Mouse (Mus musculus) embryonic facial prominence, embryonic 14.5 days (tissue): Measurements from ENCODE around the gene Tcerg1l. TPM values are rescaled to one million over a fixed set of nuclear protein-coding genes. Genes with fewer than 3 reads are reported as not detected.

ENCODE experiments used
- ATAC-seq: fragments of 200-750 bp; cut with Nextera tagmentation; 2 replicates; pipeline ENCODE4 v1.8.0; 2017; ENCODE audit warnings: low read depth, moderate number of reproducible peaks, moderate TSS enrichment
- DNase-seq: peaks from one replicate; pipeline ENCODE4 v3.0.0-alpha.2; 2015; ENCODE audit warnings: low spot score
- H3K27ac ChIP-seq: fragments of 300-500 bp; sonication (generic); replicated peaks from 2 replicates; pipeline ENCODE4 v1.5.1; 2014; ENCODE audit warnings: low read depth, mild to moderate bottlenecking, low read length, moderate library complexity
- H3K27me3 ChIP-seq: fragments of 300-500 bp; sonication (generic); replicated peaks from 2 replicates; pipeline ENCODE4 v1.6.1; 2014; ENCODE audit warnings: low read length; ENCODE audit not compliant: control insufficient read depth, insufficient read depth
- H3K36me3 ChIP-seq: fragments of 300-500 bp; sonication (generic); 2 replicates; pipeline ENCODE4 v1.6.1; 2014; ENCODE audit warnings: low read length, mixed read lengths; ENCODE audit not compliant: control insufficient read depth, insufficient read depth
- H3K4me1 ChIP-seq: fragments of 300-500 bp; sonication (generic); 2 replicates; pipeline ENCODE4 v1.6.1; 2014; ENCODE audit warnings: antibody characterized with exemption, low read length; ENCODE audit not compliant: control insufficient read depth, insufficient read depth
- H3K4me2 ChIP-seq: fragments of 300-500 bp; sonication (generic); 2 replicates; pipeline ENCODE4 v1.6.1; 2014; ENCODE audit warnings: low read depth, mild to moderate bottlenecking, low read length, moderate library complexity, mixed read lengths
- H3K4me3 ChIP-seq: fragments of 300-500 bp; sonication (generic); 2 replicates; pipeline ENCODE4 v1.5.1; 2014; ENCODE audit warnings: low read depth, mild to moderate bottlenecking, low read length
- H3K9ac ChIP-seq: fragments of 300-500 bp; sonication (generic); 2 replicates; pipeline ENCODE4 v1.6.1; 2014; ENCODE audit warnings: low read depth, mild to moderate bottlenecking, low read length, moderate library complexity, mixed read lengths
- H3K9me3 ChIP-seq: fragments of 300-500 bp; sonication (generic); 2 replicates; pipeline ENCODE4 v1.6.1; 2016; ENCODE audit warnings: low read length; ENCODE audit not compliant: control insufficient read depth
- WGBS: fragments of 180-500 bp; shearing (Covaris S2); extraction: QIAGEN DNeasy Blood & Tissue Kit; methylation state at CpG from one replicate; pipeline ENCODE4 v1.1.7; 2014; 5-methylcytosine and 5-hydroxymethylcytosine counted together
- polyA plus RNA-seq: library from polyadenylated mRNA; unstranded; fragments of >200 nt; fragmentation: Nextera tagmentation; extraction: Ambion mirVana; gene quantifications from 2 replicates; pipeline ENCODE4 v1.2.1, GENCODE M21; 2014

The Tcerg1l gene
- polyA plus RNA-seq, 1 experiment from 2014 or later, result 3.3 TPM

- Histone ChIP-seq H3K4me2 (no peak overlapping the region), H3K4me1 (no peaks in the 10 kb centered on the region), H3K27ac (no peak overlapping the region), H3K36me3 (no peaks in the 10 kb centered on the region), H3K9me3 (no peaks in the 10 kb centered on the region), H3K9ac (no peak overlapping the region), H3K27me3 (no peaks in the 10 kb centered on the region), H3K4me3 (no peak overlapping the region)
- WGBS, result 36% methylated on average over 5 of the region's 5 CpGs
- DNase-seq (no peak), ATAC-seq (no peak)
Measured at GRCm38 (mm10) chr7:138337946-138338345, 59.6 kb downstream of the Tcerg1l start.

GRCm38 (mm10) chr7:138332504-138333168 is 64.9 kb downstream of the Tcerg1l start:
- no peaks in the 10 kb centered on the region for H3K36me3 ChIP-seq
- ATAC-seq, result no peak
- DNase-seq, result no peak
- H3K9me3 ChIP-seq, result no peaks in the 10 kb centered on the region
- H3K4me3 ChIP-seq, result no peak overlapping the region
- WGBS, result 90% methylated on average over 4 of the region's 4 CpGs
- H3K27me3 ChIP-seq, result no peaks in the 10 kb centered on the region
- H3K4me1 ChIP-seq, result no peaks in the 10 kb centered on the region
- H3K9ac ChIP-seq, result no peak overlapping the region
- H3K27ac ChIP-seq, result no peak overlapping the region
- H3K4me2 ChIP-seq, result no peak overlapping the region

GRCm38 (mm10) chr7:138331266-138331665 is 66.3 kb downstream of the Tcerg1l start:
- H3K9ac ChIP-seq, result no peak overlapping the region
- H3K4me1 ChIP-seq, result 0 out of 2 replicates have a peak, but pooled peaks cover 3% of the 10 kb centered on the region
- H3K36me3 ChIP-seq, result no peaks in the 10 kb centered on the region
- 61% methylated on average over 3 of the region's 3 CpGs for WGBS
- H3K27ac ChIP-seq, result no peak overlapping the region
- no peak for ATAC-seq
- no peak for DNase-seq
- H3K27me3 ChIP-seq, result no peaks in the 10 kb centered on the region
- H3K4me3 ChIP-seq, result no peak overlapping the region
- no peaks in the 10 kb centered on the region for H3K9me3 ChIP-seq
- no peak overlapping the region for H3K4me2 ChIP-seq

- no peak for DNase-seq
- H3K4me3 ChIP-seq, result no peak overlapping the region
- H3K27ac ChIP-seq, result no peak overlapping the region
- no peak overlapping the region for H3K4me2 ChIP-seq
- no peak overlapping the region for H3K9ac ChIP-seq
- 0 out of 2 replicates have a peak, but pooled peaks cover 3% of the 10 kb centered on the region for H3K4me1 ChIP-seq
- ATAC-seq, result no peak
- H3K27me3 ChIP-seq, result no peaks in the 10 kb centered on the region
- no peaks in the 10 kb centered on the region for H3K36me3 ChIP-seq
- H3K9me3 ChIP-seq, result no peaks in the 10 kb centered on the region
- 68% methylated on average over 6 of the region's 6 CpGs for WGBS
Measured at GRCm38 (mm10) chr7:138328637-138329036, 68.9 kb downstream of the Tcerg1l start.

GRCm38 (mm10) chr7:138326760-138327159 is 70.8 kb downstream of the Tcerg1l start:
- no peaks in the 10 kb centered on the region for H3K27me3 ChIP-seq
- 50% methylated on average over 3 of the region's 3 CpGs for WGBS
- H3K36me3 ChIP-seq, result no peaks in the 10 kb centered on the region
- H3K27ac ChIP-seq, result no peak overlapping the region
- H3K4me3 ChIP-seq, result no peak overlapping the region
- H3K4me1 ChIP-seq, result 0 out of 2 replicates have a peak, but pooled peaks cover 3% of the 10 kb centered on the region
- no peak overlapping the region for H3K9ac ChIP-seq
- no peak overlapping the region for H3K4me2 ChIP-seq
- ATAC-seq (no peak), DNase-seq (peak; percentile 22)
- no peaks in the 10 kb centered on the region for H3K9me3 ChIP-seq

- Histone ChIP-seq H3K27me3 (no peaks in the 10 kb centered on the region), H3K4me1 (no peaks in the 10 kb centered on the region), H3K4me2 (no peak overlapping the region), H3K9me3 (no peaks in the 10 kb centered on the region), H3K36me3 (no peaks in the 10 kb centered on the region), H3K27ac (no peak overlapping the region), H3K9ac (no peak overlapping the region), H3K4me3 (no peak overlapping the region)
- DNase-seq (no peak), ATAC-seq (no peak)
- 90% methylated on average over 1 of the region's 1 CpGs for WGBS
Measured at GRCm38 (mm10) chr7:138313733-138314132, 83.8 kb downstream of the Tcerg1l start.

- DNase-seq (no peak), ATAC-seq (no peak)
- H3K36me3 ChIP-seq, result no peaks in the 10 kb centered on the region
- H3K4me1 ChIP-seq, result no peaks in the 10 kb centered on the region
- no peaks in the 10 kb centered on the region for H3K27me3 ChIP-seq
- no peak overlapping the region for H3K4me3 ChIP-seq
- no peak overlapping the region for H3K9ac ChIP-seq
- H3K9me3 ChIP-seq, result no peaks in the 10 kb centered on the region
- no peak overlapping the region for H3K4me2 ChIP-seq
- H3K27ac ChIP-seq, result no peak overlapping the region
- 89% methylated on average over 3 of the region's 3 CpGs for WGBS
Measured at GRCm38 (mm10) chr7:138306126-138306525, 91.4 kb downstream of the Tcerg1l start.

- DNase-seq, result no peak
- Histone ChIP-seq H3K9me3 (no peaks in the 10 kb centered on the region), H3K27ac (no peak overlapping the region), H3K4me1 (no peaks in the 10 kb centered on the region), H3K4me2 (no peak overlapping the region), H3K4me3 (no peak overlapping the region), H3K27me3 (no peaks in the 10 kb centered on the region), H3K36me3 (no peaks in the 10 kb centered on the region), H3K9ac (no peak overlapping the region)
- ATAC-seq, result no peak
- WGBS, result 76% methylated on average over 5 of the region's 5 CpGs
Measured at GRCm38 (mm10) chr7:138284790-138285189, 112.7 kb downstream of the Tcerg1l start.

GRCm38 (mm10) chr7:138275263-138275662 is 122.3 kb downstream of the Tcerg1l start:
- Histone ChIP-seq H3K9me3 (no peaks in the 10 kb centered on the region), H3K27me3 (no peaks in the 10 kb centered on the region), H3K4me3 (no peak overlapping the region), H3K4me1 (no peaks in the 10 kb centered on the region), H3K27ac (no peak overlapping the region), H3K4me2 (no peak overlapping the region), H3K36me3 (no peaks in the 10 kb centered on the region), H3K9ac (no peak overlapping the region)
- 78% methylated on average over 1 of the region's 1 CpGs for WGBS
- DNase-seq, result no peak
- ATAC-seq, result no peak
